Mouse (Mus musculus) liver, embryonic 16.5 days (tissue): ENCODE data around the gene Olfr556. TPM values are rescaled to one million over a fixed set of nuclear protein-coding genes. Genes with fewer than 3 reads are reported as not detected.
"Not testable (repeated sequence)": the region's sequence is repeated elsewhere in the genome, so short reads cannot be mapped to it uniquely, and the experiment has no call there.

Source experiments
- ATAC-seq: fragments of 200-750 bp; cut with Nextera tagmentation; 2 replicates; pipeline ENCODE4 v1.8.0; 2017; ENCODE audit warnings: low read depth, mild to moderate bottlenecking, moderate number of reproducible peaks, moderate library complexity
- H3K27ac ChIP-seq: fragments of 300-500 bp; sonication (generic); 2 replicates; pipeline ENCODE4 v1.5.1; 2014; ENCODE audit warnings: mild to moderate bottlenecking, low read length
- H3K27me3 ChIP-seq: fragments of 300-500 bp; sonication (generic); 2 replicates; pipeline ENCODE4 v1.6.1; 2014; ENCODE audit warnings: low read depth, low read length, mixed read lengths; ENCODE audit not compliant: control insufficient read depth, insufficient read depth
- H3K36me3 ChIP-seq: fragments of 300-500 bp; sonication (generic); 2 replicates; pipeline ENCODE4 v1.6.1; 2014; ENCODE audit warnings: mild to moderate bottlenecking; ENCODE audit not compliant: control insufficient read depth, insufficient read depth
- H3K4me1 ChIP-seq: fragments of 300-500 bp; sonication (generic); 2 replicates; pipeline ENCODE4 v1.6.1; 2014; ENCODE audit warnings: low read depth, low read length, mixed read lengths; ENCODE audit not compliant: control insufficient read depth
- H3K4me2 ChIP-seq: fragments of 300-500 bp; sonication (generic); 2 replicates; pipeline ENCODE4 v1.6.1; 2014; ENCODE audit warnings: low read depth, low read length, mixed read lengths
- H3K4me3 ChIP-seq: fragments of 300-500 bp; sonication (generic); 2 replicates; pipeline ENCODE4 v1.5.1; 2014; ENCODE audit warnings: low read depth, mild to moderate bottlenecking, low read length
- H3K9ac ChIP-seq: fragments of 300-500 bp; sonication (generic); 2 replicates; pipeline ENCODE4 v1.6.1; 2014; ENCODE audit warnings: low read depth, low read length
- H3K9me3 ChIP-seq: fragments of 300-500 bp; sonication (generic); replicated peaks from 2 replicates; pipeline ENCODE4 v1.6.1; 2016; ENCODE audit warnings: low read length; ENCODE audit not compliant: control insufficient read depth
- WGBS: fragments of 180-500 bp; shearing (Covaris S2); extraction: QIAGEN DNeasy Blood & Tissue Kit; methylation state at CpG from one replicate; pipeline ENCODE4 v1.1.7; 2014; ENCODE audit not compliant: insufficient replicate concordance; 5-methylcytosine and 5-hydroxymethylcytosine counted together
- polyA plus RNA-seq: library from polyadenylated mRNA; unstranded; fragments of >200 nt; fragmentation: Nextera tagmentation; extraction: Ambion mirVana; gene quantifications from 2 replicates; pipeline ENCODE4 v1.2.1, GENCODE M21; 2015

Olfr556 gene
- not detected in 2 replicates for polyA plus RNA-seq

GRCm38 (mm10) chr7:102664599-102664998 lies at the start of gene Olfr556:
TSS of gene Olfr556 (plus strand) at chr7:102664899.
- H3K27ac ChIP-seq: no peak within 1 kb of the TSS
- H3K27me3 ChIP-seq: no peaks in the 10 kb centered on the region
- H3K9ac ChIP-seq: no peak within 1 kb of the TSS
- H3K4me1 ChIP-seq: no peaks in the 10 kb centered on the region
- no peaks in the 10 kb centered on the region for H3K36me3 ChIP-seq
- no peaks in the 10 kb centered on the region for H3K9me3 ChIP-seq
- H3K4me2 ChIP-seq: no peak within 1 kb of the TSS
- 48% methylated on average over 3 of the region's 3 CpGs for WGBS
- ATAC-seq: no peak
- no peak within 1 kb of the TSS for H3K4me3 ChIP-seq

GRCm38 (mm10) chr7:102618118-102618517 lies 46.6 kb upstream of the Olfr556 start, which contains the start of gene Olfr553:
TSS of gene Olfr553 (minus strand) at chr7:102618218.
- Histone ChIP-seq H3K27ac (no peak within 1 kb of the TSS), H3K4me1 (no peaks in the 10 kb centered on the region), H3K4me3 (no peak within 1 kb of the TSS), H3K27me3 (no peaks in the 10 kb centered on the region), H3K9ac (no peak within 1 kb of the TSS), H3K4me2 (no peak within 1 kb of the TSS), H3K36me3 (no peaks in the 10 kb centered on the region), H3K9me3 (no peaks in the 10 kb centered on the region)
- no peak for ATAC-seq

GRCm38 (mm10) chr7:102619608-102620007 lies 45.1 kb upstream of the Olfr556 start:
- Histone ChIP-seq H3K27me3 (no peaks in the 10 kb centered on the region), H3K36me3 (no peaks in the 10 kb centered on the region), H3K4me1 (no peaks in the 10 kb centered on the region), H3K4me2 (no peak overlapping the region), H3K9ac (no peak overlapping the region), H3K27ac (no peak overlapping the region), H3K9me3 (no peaks in the 10 kb centered on the region), H3K4me3 (no peak overlapping the region)
- 50% methylated on average over 5 of the region's 5 CpGs for WGBS
- ATAC-seq: no peak

- not testable (repeated sequence) for H3K9ac ChIP-seq, H3K36me3 ChIP-seq, H3K9me3 ChIP-seq, H3K27me3 ChIP-seq, ATAC-seq, H3K27ac ChIP-seq, H3K4me1 ChIP-seq, H3K4me2 ChIP-seq, H3K4me3 ChIP-seq
- WGBS: 75% methylated on average over 16 of the region's 19 CpGs
These were observed 44.3 kb upstream of the Olfr556 start for GRCm38 (mm10) chr7:102620368-102620767.

DNA sequence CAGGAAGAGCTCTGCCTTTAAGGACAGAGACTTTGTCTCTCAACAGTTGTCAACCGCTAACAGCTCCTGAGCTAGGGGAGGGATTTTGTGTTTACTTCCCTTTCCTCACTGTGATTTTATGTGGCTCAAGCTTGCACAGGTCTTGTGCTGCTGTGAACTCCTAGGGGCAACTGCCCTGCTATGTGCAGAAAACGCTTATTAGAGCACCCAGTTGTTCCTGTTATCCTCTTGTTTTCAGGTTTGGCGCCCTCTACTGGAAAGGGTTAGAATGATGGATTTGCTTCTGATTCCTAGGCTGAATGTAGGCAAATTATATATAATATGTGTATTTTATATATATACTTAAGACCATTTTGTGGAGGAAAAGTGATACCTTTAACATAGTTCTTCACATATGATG lies 28.0 kb upstream of the Olfr556 start:
- Histone ChIP-seq H3K27ac (no peak overlapping the region), H3K9ac (no peak overlapping the region), H3K36me3 (no peaks in the 10 kb centered on the region), H3K4me2 (no peak overlapping the region), H3K4me1 (no peaks in the 10 kb centered on the region), H3K4me3 (no peak overlapping the region), H3K27me3 (no peaks in the 10 kb centered on the region), H3K9me3 (no peaks in the 10 kb centered on the region)
- ATAC-seq: no peak
- 12% methylated on average over 3 of the region's 3 CpGs for WGBS

DNA sequence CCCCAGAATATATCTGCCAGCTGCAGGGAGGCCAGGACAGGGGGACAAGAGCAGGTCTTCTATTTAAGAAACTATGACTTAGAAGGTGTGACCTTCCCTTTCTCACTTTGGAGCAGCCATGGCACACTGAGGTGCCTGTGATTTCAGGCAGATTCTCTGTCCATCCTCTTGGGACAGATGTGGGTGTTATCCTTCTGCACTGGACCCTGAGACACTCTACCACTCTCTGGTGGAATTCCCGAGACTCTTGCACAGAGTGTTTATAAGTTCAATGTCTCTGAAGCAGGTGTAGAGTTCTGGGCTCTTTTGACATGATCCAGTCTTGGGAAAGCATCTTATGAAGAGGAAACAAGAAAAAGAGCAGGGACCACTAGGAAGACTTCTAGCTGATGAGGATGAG lies 26.6 kb upstream of the Olfr556 start, which contains the start of gene Olfr554:
TSS of gene Olfr554 (plus strand) at position 301 of the 400 bp plus-strand sequence.
- Histone ChIP-seq H3K27me3 (no peaks in the 10 kb centered on the region), H3K4me1 (no peaks in the 10 kb centered on the region), H3K9me3 (no peaks in the 10 kb centered on the region), H3K9ac (no peak within 1 kb of the TSS), H3K4me2 (no peak within 1 kb of the TSS), H3K36me3 (no peaks in the 10 kb centered on the region), H3K27ac (no peak within 1 kb of the TSS), H3K4me3 (no peak within 1 kb of the TSS)
- ATAC-seq: no peak
- WGBS: 38% methylated on average over 1 of the region's 1 CpGs

DNA sequence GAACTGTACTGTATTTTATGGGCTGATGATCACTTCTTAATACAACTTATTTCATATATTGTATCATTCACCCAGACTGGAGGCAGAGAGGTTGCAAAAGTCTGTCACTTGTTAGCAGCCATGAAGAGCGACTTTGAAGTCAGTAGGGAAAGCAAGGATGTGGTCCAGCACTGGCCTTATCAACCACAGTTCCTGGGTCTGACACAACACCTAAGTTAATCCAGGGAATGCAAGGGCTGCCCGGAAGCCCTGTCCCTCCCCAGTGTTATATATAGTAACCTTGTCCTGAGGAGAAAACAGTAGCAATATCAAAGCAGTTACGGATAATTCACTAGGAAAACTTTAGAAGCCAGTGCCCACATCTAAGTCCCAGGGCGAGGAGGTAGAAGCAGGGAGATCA lies 19.8 kb upstream of the Olfr556 start:
- 59% methylated on average over 3 of the region's 4 CpGs for WGBS
- not testable (repeated sequence) for H3K9me3 ChIP-seq, H3K36me3 ChIP-seq, H3K4me2 ChIP-seq, ATAC-seq, H3K27me3 ChIP-seq, H3K4me3 ChIP-seq, H3K27ac ChIP-seq, H3K4me1 ChIP-seq, H3K9ac ChIP-seq

DNA sequence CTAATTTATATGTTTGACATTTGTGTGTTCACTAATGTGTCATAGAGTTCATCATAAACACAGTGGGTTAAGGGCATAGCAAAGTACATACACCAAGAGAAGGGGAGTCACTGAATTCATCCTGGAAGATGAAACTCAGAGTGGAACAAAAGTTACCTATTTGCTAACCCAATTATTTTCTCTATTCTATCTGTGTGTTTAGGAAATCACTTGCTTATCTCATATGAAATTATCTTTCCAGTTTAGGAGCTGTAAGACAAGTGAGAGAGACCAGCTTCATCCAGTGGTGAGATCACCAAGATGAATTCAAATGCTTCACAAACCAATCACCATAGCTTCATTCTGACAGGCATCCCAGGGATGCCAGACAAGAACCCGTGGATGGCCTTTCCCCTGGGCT lies 6.2 kb upstream of the Olfr556 start, which contains the start of gene Olfr555:
TSS of gene Olfr555 (plus strand) at position 301 of the 400 bp plus-strand sequence.
- no peaks in the 10 kb centered on the region for H3K4me1 ChIP-seq
- H3K27me3 ChIP-seq: no peaks in the 10 kb centered on the region
- H3K36me3 ChIP-seq: no peaks in the 10 kb centered on the region
- ATAC-seq: no peak
- H3K9ac ChIP-seq: no peak within 1 kb of the TSS
- no peak within 1 kb of the TSS for H3K4me2 ChIP-seq
- no peak within 1 kb of the TSS for H3K4me3 ChIP-seq
- WGBS: 54% methylated on average over 1 of the region's 1 CpGs
- H3K9me3 ChIP-seq: no peaks in the 10 kb centered on the region
- H3K27ac ChIP-seq: no peak within 1 kb of the TSS

- no peaks in the 10 kb centered on the region for H3K4me1 ChIP-seq
- 30% methylated on average over 2 of the region's 2 CpGs for WGBS
- H3K27me3 ChIP-seq: no peaks in the 10 kb centered on the region
- H3K9me3 ChIP-seq: no peaks in the 10 kb centered on the region
- H3K9ac ChIP-seq: no peak overlapping the region
- ATAC-seq: no peak
- H3K4me2 ChIP-seq: no peak overlapping the region
- no peaks in the 10 kb centered on the region for H3K36me3 ChIP-seq
- H3K4me3 ChIP-seq: no peak overlapping the region
- H3K27ac ChIP-seq: no peak overlapping the region
These were observed 679 bp downstream of the Olfr556 start for GRCm38 (mm10) chr7:102665378-102665777.
